Mouse (Mus musculus) gastrocnemius, adult 8-10 months (tissue): Measurements from ENCODE around the gene Rgs14. TPM values are rescaled to one million over a fixed set of nuclear protein-coding genes. Genes with fewer than 3 reads are reported as not detected.

ENCODE experiments used
- DNase-seq, 2 experiments: peaks; one replicate each; pipeline ENCODE4 v3.0.0; 2022; ENCODE audit warnings: low spot score in 2 of 2
- total RNA-seq, 4 experiments: library from RNA; stranded (reverse); gene quantifications; 2 replicates each; pipeline ENCODE4 v1.2.4; 2022

Rgs14 gene
- total RNA-seq, 4 experiments from 2014 or later = 0.29 to 0.35 TPM; not detected in 2

GRCm38 (mm10) chr13:55403935-55404852 is 34.7 kb downstream of the Rgs14 start:
- no peak for DNase-seq

- peak in 1 of 2 experiments; percentile 28 for DNase-seq
These were observed 35.6 kb downstream of the Rgs14 start for GRCm38 (mm10) chr13:55404853-55405782.

- DNase-seq = no peak
These were observed 36.4 kb downstream of the Rgs14 start for GRCm38 (mm10) chr13:55405783-55406390.

- no peak for DNase-seq
These were observed 37.8 kb downstream of the Rgs14 start for GRCm38 (mm10) chr13:55407341-55407740.

GRCm38 (mm10) chr13:55408546-55409120 is 39.1 kb downstream of the Rgs14 start:
- DNase-seq = no peak

- DNase-seq = no peak
These were observed 42.3 kb downstream of the Rgs14 start for GRCm38 (mm10) chr13:55411826-55412225.

- DNase-seq = no peak
These were observed 43.2 kb downstream of the Rgs14 start for GRCm38 (mm10) chr13:55412643-55413307.

GRCm38 (mm10) chr13:55413333-55413732 is 43.8 kb downstream of the Rgs14 start:
- no peak for DNase-seq

GRCm38 (mm10) chr13:55414743-55415380 is 45.3 kb downstream of the Rgs14 start, which contains the start of gene Pfn3:
TSS of gene Pfn3 (minus strand) at chr13:55415232.
- DNase-seq = peak in 1 of 2 experiments; percentile 12

- DNase-seq = peak; percentile 75 to 80
These were observed 48.5 kb downstream of the Rgs14 start for GRCm38 (mm10) chr13:55418004-55418403.

GRCm38 (mm10) chr13:55419142-55419541 is 49.6 kb downstream of the Rgs14 start:
- DNase-seq = no peak

GRCm38 (mm10) chr13:55420018-55420932 is 50.7 kb downstream of the Rgs14 start:
- no peak for DNase-seq

- peak; percentile 47 to 58 for DNase-seq
These were observed 51.6 kb downstream of the Rgs14 start for GRCm38 (mm10) chr13:55420933-55421800.

GRCm38 (mm10) chr13:55426613-55427012 is 57.1 kb downstream of the Rgs14 start, which contains the start of gene F12:
TSS of gene F12 (minus strand) at chr13:55426793.
- DNase-seq = no peak

GRCm38 (mm10) chr13:55429226-55429888 is 59.8 kb downstream of the Rgs14 start:
- DNase-seq = peak; percentile 63 to 71

GRCm38 (mm10) chr13:55430566-55430965 is 61.0 kb downstream of the Rgs14 start:
- DNase-seq = no peak
